Mouse (Mus musculus): ENCODE measurements around the gene Gpatch8. TPM values are rescaled to one million over a fixed set of nuclear protein-coding genes. Genes with fewer than 3 reads are reported as not detected.

Gpatch8 gene
- 10 to 100 TPM; 25.2 to 28.2 TPM for total RNA-seq (2021)

DNA sequence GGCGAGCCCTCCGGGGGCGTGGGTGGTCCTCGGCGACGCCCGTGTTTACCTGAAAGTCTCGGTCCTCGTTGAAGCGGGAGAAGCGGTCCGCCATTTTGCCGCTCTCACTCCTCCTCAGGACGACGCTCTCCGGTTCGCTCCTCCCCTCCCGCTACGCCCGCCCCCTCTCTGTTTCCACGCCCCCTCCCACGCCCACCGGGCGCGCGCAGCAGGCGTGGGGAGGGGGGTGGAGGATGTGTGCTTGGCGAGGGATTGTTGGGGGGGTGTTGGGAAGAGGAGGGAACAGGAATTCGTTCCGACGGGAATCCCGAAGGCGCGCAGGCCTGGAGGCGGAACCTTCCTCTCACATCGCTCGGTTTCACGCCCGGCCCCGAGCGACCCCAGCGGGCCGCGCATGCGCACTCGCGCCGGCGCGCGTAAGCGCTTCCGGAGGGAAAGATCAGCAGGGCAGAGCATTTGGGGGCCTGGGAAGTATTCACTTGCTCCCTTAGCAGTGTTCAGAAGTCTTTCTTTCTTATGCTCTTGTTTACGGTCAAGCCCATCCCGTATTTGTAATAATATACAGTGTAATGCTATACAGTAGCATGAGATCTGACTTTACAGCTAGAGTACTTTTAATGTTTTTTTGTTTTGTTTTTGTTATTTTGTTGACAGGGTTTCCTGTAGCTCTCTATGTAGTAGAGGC lies at the start of gene Gpatch8:
Gene Gpatch8 (minus strand): TSS at position 362 of the 685 bp plus-strand sequence.
- intact Hi-C loops (cut with DNase I), result loop anchor here (5.0 to 10.0 kb wide), 2 partner anchors 69 to 241 kb away; partner anchors contain the start of gene Ubtf

GRCm38 (mm10) chr11:102604777-102605552 lies 48.8 kb upstream of the Gpatch8 start:
- intact Hi-C loops (cut with DNase I), result loop anchor here (5.0 kb wide), 1 partner anchor 37 kb away; no protein-coding TSS in a partner anchor
- peak; percentile 60 for DNase-seq

More for the DNA sequence above, at the start of gene Gpatch8:
- peak; percentile 97 for DNase-seq

- intact Hi-C loops (cut with DNase I), result no loop called here
These were observed 47.9 kb upstream of the Gpatch8 start, which contains the start of gene Fzd2 for GRCm38 (mm10) chr11:102604010-102604584. TSS of gene Fzd2 (plus strand) at chr11:102604396.

GRCm38 (mm10) chr11:102603496-102603850 lies 47.3 kb upstream of the Gpatch8 start:
- DNase-seq, result peak; percentile 78 to 85
- intact Hi-C loops (cut with DNase I), result no loop called here

More at GRCm38 (mm10) chr11:102604010-102604584, 47.9 kb upstream of the Gpatch8 start, which contains the start of gene Fzd2:
- peak; percentile 92 for DNase-seq

DNA sequence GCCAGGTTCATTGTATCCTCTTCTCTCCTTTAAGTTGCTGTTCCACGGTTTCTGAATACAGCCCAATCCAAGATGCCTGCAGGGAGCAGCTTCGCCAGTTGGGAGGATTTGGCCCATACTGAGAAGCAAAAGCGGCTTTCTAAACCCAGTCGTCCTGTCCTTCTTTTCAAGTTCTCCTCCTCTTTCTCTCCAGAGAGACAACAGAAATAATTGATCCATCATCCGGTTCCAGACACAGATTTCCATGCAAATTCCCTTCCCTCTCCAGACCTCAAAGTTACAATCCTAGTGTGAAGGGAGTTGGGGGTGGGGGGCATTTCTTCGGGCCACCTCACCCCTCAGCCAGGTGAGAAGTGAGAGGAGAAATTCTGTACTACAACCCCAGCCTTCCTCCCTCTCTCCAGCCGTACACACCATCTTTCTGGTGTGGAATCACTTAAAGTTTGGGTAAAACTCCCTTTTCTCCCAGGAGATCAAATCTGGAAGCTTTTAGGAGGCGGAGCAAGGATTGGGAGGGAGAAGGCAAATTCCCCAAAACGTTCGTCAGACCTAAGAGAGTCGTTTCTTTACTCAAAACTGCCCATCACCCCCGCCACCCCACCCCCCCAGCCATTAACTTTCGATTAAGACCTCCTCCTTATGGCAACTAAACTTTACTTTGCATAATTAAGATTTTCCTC lies 46.8 kb upstream of the Gpatch8 start:
- DNase-seq, result peak; percentile 61 to 72
- intact Hi-C loops (cut with DNase I), result no loop called here

- DNase-seq, result no peak
- intact Hi-C loops (cut with DNase I), result no loop called here
These were observed 43.7 kb upstream of the Gpatch8 start for GRCm38 (mm10) chr11:102599912-102600311.

DNA sequence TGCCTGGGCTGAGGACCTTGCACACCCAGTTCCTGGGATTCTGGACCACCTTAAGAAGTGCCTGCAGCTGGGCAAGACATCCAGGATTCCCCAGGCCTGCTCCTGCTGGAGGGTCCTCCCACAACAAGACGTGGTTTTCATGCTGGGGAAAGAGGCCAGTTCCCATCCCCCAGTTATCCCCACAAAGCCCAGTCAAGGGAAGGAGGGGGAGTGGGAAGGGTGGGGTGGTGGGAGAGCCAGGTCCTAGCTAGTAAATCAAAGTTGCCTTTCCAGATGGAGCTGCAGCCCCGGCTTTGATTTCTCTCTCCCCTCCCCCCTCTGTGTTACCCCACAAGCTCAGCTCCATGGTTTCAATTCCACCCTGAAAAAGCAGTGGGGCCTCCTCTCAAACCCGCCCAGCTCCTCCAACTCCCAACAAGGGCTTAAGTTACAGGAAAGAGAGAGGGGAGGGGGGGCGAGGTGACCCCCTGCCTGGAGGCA lies 39.2 kb upstream of the Gpatch8 start:
- DNase-seq, result no peak
- intact Hi-C loops (cut with DNase I), result no loop called here

- intact Hi-C loops (cut with DNase I), result no loop called here
These were observed 31.4 kb upstream of the Gpatch8 start for GRCm38 (mm10) chr11:102587554-102587953.

DNA sequence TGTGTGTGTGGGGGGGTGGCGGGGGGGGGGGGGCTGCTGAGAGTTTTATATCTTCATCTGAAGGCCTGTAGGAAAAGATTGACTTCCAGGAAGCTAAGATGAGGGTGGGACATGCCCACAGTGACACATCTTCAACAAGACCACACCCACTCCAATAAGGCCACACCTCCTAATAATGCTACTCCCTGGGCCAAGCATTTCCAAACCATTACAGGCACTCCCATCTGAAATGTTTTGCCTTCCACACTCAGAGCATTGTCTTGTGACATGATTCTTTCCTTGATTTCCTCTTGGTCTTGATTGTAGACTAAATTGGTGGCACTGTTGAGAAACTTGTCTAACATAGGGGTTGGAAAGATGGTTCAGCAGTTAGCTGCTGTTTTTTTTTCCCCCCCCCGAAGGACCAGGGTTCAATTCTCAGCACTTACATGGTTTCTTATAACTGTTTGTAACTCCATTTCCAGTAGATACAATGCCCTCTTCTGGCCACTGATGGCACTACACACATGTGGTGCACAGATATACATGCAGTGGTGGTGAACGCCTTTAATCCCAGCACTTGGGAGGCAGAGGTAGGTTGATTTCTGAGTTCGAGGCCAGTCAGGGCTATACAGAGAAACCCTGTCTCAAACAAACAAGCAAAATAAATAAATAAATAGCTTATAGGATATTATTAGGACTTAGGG lies 30.4 kb upstream of the Gpatch8 start:
- intact Hi-C loops (cut with DNase I), result no loop called here
- no peak for DNase-seq

More at GRCm38 (mm10) chr11:102587554-102587953, 31.4 kb upstream of the Gpatch8 start:
- no peak for DNase-seq

- intact Hi-C loops (cut with DNase I), result no loop called here
These were observed 26.5 kb upstream of the Gpatch8 start for GRCm38 (mm10) chr11:102582736-102583135.

DNA sequence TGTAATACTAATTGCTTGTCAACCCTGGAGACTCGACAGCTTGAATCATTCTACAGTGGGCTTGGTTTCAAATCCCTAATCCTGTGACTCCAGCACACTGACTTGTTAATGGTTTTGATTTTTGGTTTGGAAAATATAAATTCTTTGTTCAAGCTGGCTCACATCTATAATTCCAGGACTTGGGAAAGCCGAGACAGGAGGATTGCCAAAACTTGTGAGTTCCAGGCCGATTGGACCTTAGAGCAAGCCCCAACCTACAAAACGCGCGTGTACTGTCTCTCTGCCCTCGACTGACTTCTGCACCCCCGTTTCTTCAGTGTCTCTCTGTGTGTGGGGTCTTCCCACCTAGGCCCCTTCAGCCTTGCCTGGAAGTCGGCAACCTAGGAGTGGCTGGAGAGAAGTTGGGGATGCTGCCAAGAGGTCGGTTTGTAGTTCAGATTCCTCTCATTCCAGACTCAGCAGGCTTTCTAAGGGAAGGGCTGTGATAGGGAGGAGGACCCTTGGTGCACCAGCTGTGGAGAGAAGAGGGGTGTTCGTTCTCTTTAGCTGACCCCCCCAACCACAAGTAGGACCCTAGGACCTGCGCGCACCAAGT lies 25.9 kb upstream of the Gpatch8 start:
- intact Hi-C loops (cut with DNase I), result no loop called here
- peak; percentile 70 to 72 for DNase-seq

More at GRCm38 (mm10) chr11:102582736-102583135, 26.5 kb upstream of the Gpatch8 start:
- DNase-seq, result no peak

GRCm38 (mm10) chr11:102581281-102582015 lies 25.3 kb upstream of the Gpatch8 start:
- DNase-seq, result peak; percentile 44 to 47

GRCm38 (mm10) chr11:102580034-102580330 lies 23.8 kb upstream of the Gpatch8 start:
- DNase-seq, result no peak
- intact Hi-C loops (cut with DNase I), result no loop called here

More at GRCm38 (mm10) chr11:102581281-102582015, 25.3 kb upstream of the Gpatch8 start:
- intact Hi-C loops (cut with DNase I), result no loop called here

DNA sequence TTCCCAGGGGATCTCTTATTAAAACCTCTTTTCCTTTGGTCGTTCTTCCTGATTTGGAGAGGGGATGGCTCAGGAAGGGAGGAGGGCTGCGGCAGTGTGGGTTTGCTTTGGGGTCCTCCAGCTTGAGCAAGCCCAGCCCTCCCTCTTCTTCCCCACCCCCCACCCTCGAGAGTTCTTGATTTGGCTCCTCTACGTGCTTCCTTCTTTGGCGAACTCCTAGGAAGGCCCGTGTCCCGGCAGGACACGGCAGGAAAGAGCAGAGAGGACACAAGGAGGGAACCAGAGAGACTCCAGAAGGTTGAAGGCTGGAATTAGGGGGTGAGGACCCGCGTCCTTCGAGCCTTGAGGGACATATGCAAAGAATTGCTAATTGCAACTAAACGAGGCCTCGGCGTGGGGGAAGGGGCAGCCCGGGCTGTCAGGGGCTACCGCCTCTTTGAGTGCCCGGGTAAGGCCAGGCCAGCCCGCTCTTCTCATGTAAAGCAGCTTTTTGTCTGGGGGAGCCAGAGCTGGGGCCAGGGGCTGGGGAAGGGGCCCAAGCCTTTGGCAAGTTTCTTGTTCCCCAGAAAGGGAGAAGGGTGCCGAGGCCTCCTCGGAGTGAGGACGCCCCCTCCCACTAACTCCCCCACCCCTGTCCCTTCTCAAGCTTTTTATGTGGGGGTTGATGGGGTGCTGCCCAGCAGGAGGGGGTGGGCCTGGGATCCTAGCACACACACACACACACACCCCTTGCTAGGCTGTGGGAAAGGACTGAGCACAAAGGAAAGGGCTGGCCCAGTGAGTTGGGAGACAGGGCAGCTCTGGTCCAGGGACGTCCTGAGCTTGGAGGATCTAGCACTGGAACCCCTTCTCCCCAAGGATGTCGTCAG lies 23.2 kb upstream of the Gpatch8 start, which contains the start of gene Gm11627:
Gene Gm11627 (minus strand): TSS at position 297 of the 869 bp plus-strand sequence.
- peak; percentile 53 to 64 for DNase-seq
- intact Hi-C loops (cut with DNase I), result loop anchor here (2.0 kb wide), 1 partner anchor 27 kb away; no protein-coding TSS in a partner anchor

- intact Hi-C loops (cut with DNase I), result loop anchor here (2.0 kb wide), 1 partner anchor 28 kb away; no protein-coding TSS in a partner anchor
These were observed 22.3 kb upstream of the Gpatch8 start for GRCm38 (mm10) chr11:102578341-102579118.

GRCm38 (mm10) chr11:102576050-102576754 lies 20.0 kb upstream of the Gpatch8 start:
- intact Hi-C loops (cut with DNase I), result no loop called here

More at GRCm38 (mm10) chr11:102578341-102579118, 22.3 kb upstream of the Gpatch8 start:
- peak; percentile 91 to 95 for DNase-seq

More at GRCm38 (mm10) chr11:102576050-102576754, 20.0 kb upstream of the Gpatch8 start:
- no peak for DNase-seq
